Mouse (Mus musculus) gastrocnemius, adult 18-20 months (tissue): ENCODE data around the gene Gpcpd1. TPM values are rescaled to one million over a fixed set of nuclear protein-coding genes. Genes with fewer than 3 reads are reported as not detected.
A peak's percentile ranks its signal among the peaks of the same experiment; 100 is the strongest.

Experiments used
- DNase-seq: peaks from one replicate; pipeline ENCODE4 v3.0.0; 2021; ENCODE audit warnings: low spot score
- total RNA-seq, 2 experiments: library from RNA; stranded (reverse); gene quantifications; 2 replicates each; pipeline ENCODE4 v1.2.3; 2021

The Gpcpd1 gene
- total RNA-seq, 2 experiments from 2014 or later = 220 to 252 TPM

- no peak for DNase-seq
Observed at GRCm38 (mm10) chr2:132518021-132518901, 69.3 kb downstream of the Gpcpd1 start.

- no peak for DNase-seq
Observed at GRCm38 (mm10) chr2:132517194-132517836, 70.2 kb downstream of the Gpcpd1 start.

- DNase-seq = peak; percentile 65
Observed at GRCm38 (mm10) chr2:132516130-132517030, 71.1 kb downstream of the Gpcpd1 start.

GRCm38 (mm10) chr2:132515607-132516006, 71.9 kb downstream of the Gpcpd1 start:
- no peak for DNase-seq

- no peak for DNase-seq
Observed at GRCm38 (mm10) chr2:132515076-132515475, 72.5 kb downstream of the Gpcpd1 start.

- DNase-seq = no peak
Observed at GRCm38 (mm10) chr2:132514353-132514752, 73.2 kb downstream of the Gpcpd1 start.

- DNase-seq = no peak
Observed at GRCm38 (mm10) chr2:132513371-132514181, 74.0 kb downstream of the Gpcpd1 start.

GRCm38 (mm10) chr2:132512977-132513351, 74.6 kb downstream of the Gpcpd1 start:
- no peak for DNase-seq

GRCm38 (mm10) chr2:132512051-132512976, 75.2 kb downstream of the Gpcpd1 start:
- no peak for DNase-seq

GRCm38 (mm10) chr2:132511011-132511818, 76.3 kb downstream of the Gpcpd1 start:
- DNase-seq = no peak

GRCm38 (mm10) chr2:132509714-132510113, 77.8 kb downstream of the Gpcpd1 start:
- no peak for DNase-seq

- DNase-seq = no peak
Observed at GRCm38 (mm10) chr2:132509261-132509660, 78.3 kb downstream of the Gpcpd1 start.

GRCm38 (mm10) chr2:132507521-132507920, 80.0 kb downstream of the Gpcpd1 start:
- no peak for DNase-seq

GRCm38 (mm10) chr2:132507091-132507490, 80.4 kb downstream of the Gpcpd1 start:
- no peak for DNase-seq

- DNase-seq = no peak
Observed at GRCm38 (mm10) chr2:132505828-132506227, 81.7 kb downstream of the Gpcpd1 start.

GRCm38 (mm10) chr2:132498344-132498743, 89.2 kb downstream of the Gpcpd1 start:
- no peak for DNase-seq

GRCm38 (mm10) chr2:132497412-132498135, 90.0 kb downstream of the Gpcpd1 start:
- DNase-seq = no peak

- DNase-seq = no peak
Observed at GRCm38 (mm10) chr2:132493184-132493583, 94.3 kb downstream of the Gpcpd1 start.
